Mouse (Mus musculus) gastrocnemius, postnatal 14 days (tissue): ENCODE results near the gene Macrod2. TPM values are rescaled to one million over a fixed set of nuclear protein-coding genes. Genes with fewer than 3 reads are reported as not detected.

Experiments used
- DNase-seq: peaks from one replicate; pipeline ENCODE4 v3.0.0; 2021; ENCODE audit warnings: mixed read lengths
- intact Hi-C: fragments of 180-260 bp; cut with DNase I; formaldehyde crosslinking; loops from one replicate; pipeline ENCODE4 v1.15.1; 2025; ENCODE audit warnings: low total_unique reads
- total RNA-seq, 2 experiments: library from RNA; stranded (reverse); gene quantifications; 2 replicates each; pipeline ENCODE4 v1.2.3; 2021

The Macrod2 gene
- total RNA-seq, 2 experiments from 2014 or later: 12.2 to 15.3 TPM

DNA sequence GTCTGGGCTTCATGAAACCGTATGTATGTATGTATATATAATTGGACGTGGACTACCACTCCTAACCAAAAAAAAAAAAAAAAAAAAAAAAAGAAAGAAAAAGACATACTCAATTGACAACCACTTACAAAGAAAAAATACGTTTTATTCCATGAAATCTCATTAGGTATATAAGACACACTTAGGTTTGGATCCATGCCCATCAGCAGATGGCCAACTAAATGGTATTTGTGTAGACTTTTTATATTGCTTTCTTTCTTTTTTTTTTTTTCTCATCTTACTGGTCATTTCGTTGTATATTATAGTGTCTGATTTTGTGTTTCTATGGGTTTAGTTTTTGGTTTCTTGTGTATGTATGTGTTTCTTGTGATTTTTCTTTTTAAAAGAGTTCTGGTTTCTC lies 467.6 kb downstream of the Macrod2 start:
- intact Hi-C loops: no loop called here
- DNase-seq: no peak

DNA sequence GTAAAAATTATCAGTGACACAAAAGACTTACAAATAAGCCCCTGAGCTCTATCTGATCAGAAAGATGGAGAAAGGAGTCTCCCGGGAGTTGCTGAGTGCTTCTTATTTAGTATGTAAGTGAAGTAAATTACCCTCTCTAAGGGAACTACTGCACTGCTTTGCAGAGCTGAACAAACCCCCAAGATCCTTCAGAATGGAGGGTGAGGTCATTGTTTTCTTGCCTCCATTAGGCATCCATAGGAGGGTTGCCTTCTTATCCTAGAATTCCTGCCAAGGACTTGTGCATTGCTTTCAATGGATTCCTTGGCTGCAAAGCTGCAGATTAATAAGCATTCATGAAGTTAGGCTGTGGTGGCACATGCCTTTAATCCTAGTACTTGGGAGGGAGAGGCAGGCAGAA lies 470.5 kb downstream of the Macrod2 start:
- intact Hi-C loops: no loop called here
- no peak for DNase-seq

DNA sequence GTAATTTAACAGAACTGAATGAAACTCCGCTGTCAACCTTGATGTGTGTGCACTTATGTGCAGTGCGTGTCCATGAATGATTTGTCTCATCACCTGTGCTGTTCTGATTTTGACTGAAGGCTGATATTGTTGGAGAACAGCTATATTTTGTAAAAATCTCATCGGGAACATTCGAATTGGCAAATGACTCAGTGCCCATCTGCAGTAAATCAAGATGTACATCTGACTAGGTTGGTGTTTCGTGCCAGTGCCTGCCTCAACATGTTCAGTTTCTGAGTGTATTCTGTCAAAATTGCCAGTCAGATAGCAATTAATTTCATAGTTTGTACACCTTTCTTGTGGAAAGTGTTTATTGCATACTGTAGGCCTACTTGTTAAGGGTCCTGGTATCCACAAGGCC lies 472.0 kb downstream of the Macrod2 start:
- intact Hi-C loops: no loop called here
- no peak for DNase-seq

GRCm38 (mm10) chr2:140885176-140885575 lies 490.1 kb downstream of the Macrod2 start:
- no peak for DNase-seq
- intact Hi-C loops: no loop called here

DNA sequence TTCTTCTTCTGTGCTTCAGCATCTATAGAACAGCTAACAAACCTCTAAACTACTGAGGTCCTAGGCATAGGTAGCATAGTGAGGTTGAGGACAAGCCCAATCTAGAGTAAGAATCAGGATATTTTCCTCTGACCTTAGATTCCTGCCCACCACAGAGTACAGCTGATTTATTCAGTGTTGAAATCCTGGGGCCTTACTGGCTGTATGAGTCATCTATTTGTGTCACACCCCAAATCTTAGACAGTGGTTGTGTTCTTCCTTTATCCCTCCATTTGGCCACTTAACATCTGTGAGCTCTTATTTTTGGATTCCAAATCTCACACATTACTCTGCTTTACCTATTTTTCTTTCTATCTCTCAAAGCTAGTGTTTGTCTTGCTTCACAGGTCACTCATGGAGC lies 495.6 kb downstream of the Macrod2 start:
- intact Hi-C loops: no loop called here

DNA sequence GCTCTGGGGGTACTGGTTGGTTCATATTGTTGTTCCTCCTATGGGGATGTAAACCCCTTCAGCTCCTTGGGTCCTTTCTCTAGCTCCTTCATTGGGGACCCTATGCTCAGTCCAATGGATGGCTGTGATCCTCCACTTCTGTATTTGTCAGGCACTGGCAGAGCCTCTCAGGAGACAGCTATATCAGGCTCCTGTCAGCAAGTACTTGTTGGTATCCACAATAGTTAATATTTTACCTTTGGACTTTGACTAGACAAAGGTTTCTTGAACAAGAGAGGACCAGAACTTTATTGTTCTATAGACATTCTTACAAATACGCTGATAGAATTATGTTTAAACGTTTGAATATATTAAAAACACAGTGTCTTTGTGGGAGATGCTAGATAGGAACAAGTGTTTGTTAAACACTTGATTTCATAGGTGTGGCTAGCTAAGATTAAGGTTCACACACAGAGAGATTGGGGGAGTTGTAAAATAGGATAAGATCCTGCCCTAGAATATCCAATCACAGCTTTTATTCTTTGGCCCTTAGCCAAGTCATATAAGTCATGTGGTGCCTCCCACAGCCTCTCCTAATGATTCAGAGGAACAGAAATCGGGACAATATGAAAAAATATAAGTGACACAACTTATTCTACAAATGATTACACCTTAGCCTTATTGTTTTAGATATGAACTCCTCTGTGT lies 501.4 kb downstream of the Macrod2 start:
- intact Hi-C loops: no loop called here
- DNase-seq: no peak

More for the DNA sequence above, 495.6 kb downstream of the Macrod2 start:
- DNase-seq: no peak

- intact Hi-C loops: no loop called here
Observed at GRCm38 (mm10) chr2:140898408-140898985, 503.4 kb downstream of the Macrod2 start.

GRCm38 (mm10) chr2:140905331-140905730 lies 510.2 kb downstream of the Macrod2 start:
- DNase-seq: no peak
- intact Hi-C loops: no loop called here

More at GRCm38 (mm10) chr2:140898408-140898985, 503.4 kb downstream of the Macrod2 start:
- DNase-seq: no peak

- DNase-seq: no peak
- intact Hi-C loops: no loop called here
Observed at GRCm38 (mm10) chr2:140906123-140906522, 511.0 kb downstream of the Macrod2 start.

DNA sequence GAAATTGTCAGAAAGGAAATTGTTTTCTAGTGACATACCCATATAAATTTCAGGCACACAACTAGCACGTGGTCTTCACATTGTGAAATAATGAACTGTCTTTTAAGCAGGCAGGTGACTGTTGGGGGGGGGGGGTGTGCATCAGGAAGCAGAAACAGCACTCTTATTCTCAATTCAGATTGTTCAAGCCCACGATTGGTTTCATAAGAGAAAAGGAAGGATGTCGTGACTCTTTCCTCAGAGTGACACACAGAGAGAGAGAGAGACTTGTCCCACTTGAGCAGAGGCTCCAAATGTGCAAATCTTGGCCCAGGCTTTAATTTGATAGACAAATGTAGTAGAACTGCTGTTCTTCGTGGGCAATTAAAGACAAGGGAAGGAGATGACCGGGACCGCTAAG lies 516.4 kb downstream of the Macrod2 start:
- no peak for DNase-seq
- intact Hi-C loops: no loop called here

DNA sequence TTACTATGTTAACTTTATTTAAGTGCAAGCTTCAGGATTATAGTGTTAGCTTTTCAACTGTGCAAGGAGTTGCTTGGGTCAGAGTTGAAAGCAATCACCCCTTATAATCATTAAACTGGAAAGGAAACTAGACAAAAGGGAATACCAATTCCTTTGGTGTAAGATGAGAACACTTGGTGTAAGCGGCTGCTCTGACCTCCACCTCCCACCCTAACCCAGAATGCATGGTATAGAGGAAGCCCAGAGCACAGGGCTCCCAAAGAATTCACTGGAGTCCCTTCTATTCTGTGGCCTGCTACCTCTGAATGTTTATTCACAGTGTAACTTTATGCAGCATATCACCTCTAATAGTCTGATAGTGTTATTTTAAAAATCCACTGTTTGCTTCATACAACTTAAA lies 517.1 kb downstream of the Macrod2 start:
- intact Hi-C loops: no loop called here
- DNase-seq: no peak

- no peak for DNase-seq
- intact Hi-C loops: no loop called here
Observed at GRCm38 (mm10) chr2:140912931-140913330, 517.8 kb downstream of the Macrod2 start.

GRCm38 (mm10) chr2:140913679-140914412 lies 518.7 kb downstream of the Macrod2 start:
- intact Hi-C loops: no loop called here
- DNase-seq: no peak

- DNase-seq: no peak
- intact Hi-C loops: no loop called here
Observed at GRCm38 (mm10) chr2:140926922-140927321, 531.8 kb downstream of the Macrod2 start.

GRCm38 (mm10) chr2:140934483-140934882 lies 539.4 kb downstream of the Macrod2 start:
- intact Hi-C loops: no loop called here
- no peak for DNase-seq

DNA sequence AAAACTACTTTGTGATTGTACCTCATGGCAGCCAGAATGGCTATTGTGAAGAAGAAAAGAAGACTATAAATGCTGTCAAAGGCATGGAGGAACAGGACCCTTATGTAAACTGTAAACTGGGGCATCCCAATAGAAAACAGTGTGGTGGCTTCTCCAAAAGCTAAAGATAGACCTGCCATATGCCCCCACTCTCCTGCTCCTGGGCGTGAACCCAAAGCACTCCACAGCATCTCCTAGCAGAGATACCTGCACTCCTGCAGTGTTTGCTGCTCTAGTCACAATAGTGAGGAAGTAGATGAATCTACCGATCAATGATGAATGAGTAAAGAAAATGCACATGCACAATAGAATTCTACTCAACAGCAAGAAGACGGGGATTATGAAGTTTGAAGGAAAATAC lies 554.4 kb downstream of the Macrod2 start:
- intact Hi-C loops: no loop called here

DNA sequence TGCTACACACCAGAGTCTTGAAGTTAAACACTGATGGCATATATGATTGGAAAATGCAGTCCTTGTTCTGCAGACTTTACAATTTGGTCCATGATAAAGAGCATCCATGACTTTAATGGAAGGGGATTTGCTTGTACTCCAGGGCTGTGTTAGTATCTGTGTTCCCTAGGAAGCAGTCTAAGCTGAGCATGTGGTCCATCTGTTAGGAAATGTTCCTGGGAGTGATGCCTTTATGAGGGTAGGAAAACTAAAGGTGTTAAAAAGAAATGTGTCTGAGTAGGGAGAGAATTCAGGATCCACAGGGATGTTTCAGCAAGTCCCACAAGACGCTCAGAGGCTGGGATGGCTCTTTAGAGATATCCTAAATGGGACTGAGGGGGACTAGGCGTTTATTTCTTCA lies 564.1 kb downstream of the Macrod2 start:
- intact Hi-C loops: no loop called here
- no peak for DNase-seq

More for the DNA sequence above, 554.4 kb downstream of the Macrod2 start:
- DNase-seq: no peak

DNA sequence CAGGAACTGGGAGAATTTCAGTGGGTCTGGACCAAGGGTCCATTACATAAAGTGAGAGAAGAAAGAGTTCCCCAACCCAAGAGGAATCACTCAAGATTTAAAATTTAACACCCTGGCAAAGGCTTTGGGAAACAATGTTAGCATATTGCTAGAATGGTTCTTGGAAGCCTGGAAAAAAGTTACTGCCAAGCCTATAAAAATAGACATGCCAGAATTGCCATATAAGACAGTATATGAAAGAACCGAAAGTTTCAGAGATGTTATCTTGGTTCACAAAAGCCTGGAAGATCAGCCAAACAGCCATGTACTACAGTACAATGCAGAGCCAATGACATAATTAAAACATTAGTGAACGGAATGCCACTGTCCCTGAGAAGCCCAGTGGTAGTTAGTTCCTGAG lies 575.1 kb downstream of the Macrod2 start:
- intact Hi-C loops: no loop called here
- no peak for DNase-seq

DNA sequence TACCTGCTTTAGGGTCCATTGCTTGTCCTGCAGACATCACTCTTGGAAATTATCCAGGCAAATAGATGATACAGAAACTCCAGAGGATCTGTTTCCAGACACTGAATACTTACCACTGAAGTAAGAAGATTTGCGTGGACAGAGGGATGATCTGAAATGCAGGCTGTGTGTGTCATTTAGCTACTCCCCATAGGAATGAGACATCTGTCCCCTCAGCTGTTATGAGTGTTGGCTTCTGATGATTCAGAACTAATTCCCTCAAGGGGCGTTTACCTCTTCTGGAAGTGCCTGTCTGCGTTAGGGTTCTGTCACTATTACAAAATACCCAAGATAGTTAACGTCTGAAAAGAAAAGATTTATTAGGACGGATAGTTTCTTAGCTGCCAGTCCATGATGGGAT lies 576.7 kb downstream of the Macrod2 start:
- intact Hi-C loops: no loop called here
- no peak for DNase-seq

- intact Hi-C loops: no loop called here
- DNase-seq: no peak
Observed at GRCm38 (mm10) chr2:140985670-140986372, 590.7 kb downstream of the Macrod2 start.
